Mouse (Mus musculus): ENCODE results near the gene Gdpd3. TPM values are rescaled to one million over a fixed set of nuclear protein-coding genes. Genes with fewer than 3 reads are reported as not detected.

The Gdpd3 gene
- polyA plus RNA-seq, 1 experiment, result 35.7 TPM

GRCm38 (mm10) chr7:126808703-126809455, 42.7 kb downstream of the Gdpd3 start:
- peak; percentile 83 for DNase-seq
- TF ChIP-seq CTCF (IDR thresholded peaks at IDR 0.05; ENCODE audit: insufficient read depth, low read length) (no peak), POLR2A (IDR thresholded peaks at IDR 0.05; ENCODE audit: borderline replicate concordance, extremely low read depth, low read depth, low read length) (peak; percentile 32; the same call in 1 of the 2 replicates)
- peak overlapping the region; percentile 77 for H3K4me3 ChIP-seq (replicated peaks; ENCODE audit: extremely low read depth, low read depth, low read length)
- under 1% methylated on average over 43 of the region's 43 CpGs for WGBS
- no peaks in the 10 kb centered on the region; the same call in 1 of the 2 replicates for H3K4me1 ChIP-seq (ENCODE audit: control insufficient read depth, insufficient read depth, low read length)

DNA sequence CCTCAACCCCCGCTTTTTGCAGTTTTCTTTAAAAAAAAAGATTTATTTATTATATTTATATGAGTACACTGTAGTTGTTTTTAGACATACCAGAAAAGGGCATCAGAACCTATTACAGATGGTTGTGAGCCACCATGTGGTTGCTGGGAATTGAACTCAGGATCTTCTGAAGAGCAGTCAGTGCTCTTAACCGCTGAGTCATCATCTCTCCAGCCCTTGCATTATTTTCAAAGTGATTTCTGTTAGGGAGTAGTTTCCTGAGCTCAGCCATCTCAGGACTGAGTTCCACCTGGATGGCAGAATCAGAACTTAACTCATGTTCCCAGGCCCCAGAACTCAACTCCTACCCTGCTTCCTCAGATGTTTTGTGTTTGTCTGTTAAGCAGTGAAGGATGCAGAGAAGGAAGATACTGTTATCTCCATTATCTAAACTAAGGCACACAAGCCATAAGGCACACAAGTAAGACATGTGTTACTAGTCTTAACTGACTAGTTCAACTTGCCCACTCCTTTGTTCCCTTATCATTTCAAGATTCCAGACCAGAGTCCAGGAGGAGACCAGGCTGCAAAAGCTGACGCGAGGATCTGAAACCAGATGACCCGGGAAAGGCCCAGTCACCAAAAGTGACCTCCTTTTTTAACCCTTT, 43.7 kb downstream of the Gdpd3 start:
- no peak overlapping the region for H3K4me3 ChIP-seq (replicated peaks; ENCODE audit: extremely low read depth, low read depth, low read length)
- DNase-seq, result no peak
- TF ChIP-seq POLR2A (IDR thresholded peaks at IDR 0.05; ENCODE audit: borderline replicate concordance, extremely low read depth, low read depth, low read length), result no peak
- TF ChIP-seq CTCF (IDR thresholded peaks at IDR 0.05; ENCODE audit: insufficient read depth, low read length), result no peak
- no peaks in the 10 kb centered on the region; the same call in 1 of the 2 replicates for H3K4me1 ChIP-seq (ENCODE audit: control insufficient read depth, insufficient read depth, low read length)
- 46% methylated on average over 5 of the region's 5 CpGs for WGBS

- WGBS, result 46% methylated on average over 8 of the region's 8 CpGs
- no peak overlapping the region for H3K4me3 ChIP-seq (replicated peaks; ENCODE audit: extremely low read depth, low read depth, low read length)
- no peaks in the 10 kb centered on the region for H3K4me1 ChIP-seq (ENCODE audit: control insufficient read depth, insufficient read depth, low read length)
- DNase-seq, result no peak
- no peak for TF ChIP-seq POLR2A (IDR thresholded peaks at IDR 0.05; ENCODE audit: borderline replicate concordance, extremely low read depth, low read depth, low read length)
- TF ChIP-seq CTCF (IDR thresholded peaks at IDR 0.05; ENCODE audit: insufficient read depth, low read length), result no peak
Measured at GRCm38 (mm10) chr7:126815726-126816222, 49.6 kb downstream of the Gdpd3 start.

DNA sequence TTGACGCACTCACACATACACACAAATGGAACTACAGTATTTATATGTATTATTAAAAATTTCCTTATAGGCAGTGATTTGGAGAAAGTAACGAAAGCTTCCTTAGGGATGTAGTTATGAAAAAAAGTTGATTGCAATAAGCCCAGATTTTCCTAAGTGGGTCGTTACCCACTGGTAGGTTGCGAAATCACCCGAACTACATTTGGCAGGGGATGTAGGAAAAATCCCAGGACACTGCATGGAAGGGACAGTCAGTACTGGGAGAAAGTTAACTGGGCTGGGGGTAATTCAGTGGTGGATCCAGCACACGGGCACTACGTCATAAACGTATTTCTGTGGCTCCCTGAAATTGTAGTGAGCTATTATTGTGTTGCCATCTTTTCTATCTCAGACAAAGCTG, 50.4 kb downstream of the Gdpd3 start:
- 66% methylated on average over 8 of the region's 8 CpGs for WGBS
- no peak overlapping the region for H3K4me3 ChIP-seq (replicated peaks; ENCODE audit: extremely low read depth, low read depth, low read length)
- DNase-seq, result no peak
- no peaks in the 10 kb centered on the region for H3K4me1 ChIP-seq (ENCODE audit: control insufficient read depth, insufficient read depth, low read length)
- TF ChIP-seq CTCF (IDR thresholded peaks at IDR 0.05; ENCODE audit: insufficient read depth, low read length), result no peak
- no peak for TF ChIP-seq POLR2A (IDR thresholded peaks at IDR 0.05; ENCODE audit: borderline replicate concordance, extremely low read depth, low read depth, low read length)

DNA sequence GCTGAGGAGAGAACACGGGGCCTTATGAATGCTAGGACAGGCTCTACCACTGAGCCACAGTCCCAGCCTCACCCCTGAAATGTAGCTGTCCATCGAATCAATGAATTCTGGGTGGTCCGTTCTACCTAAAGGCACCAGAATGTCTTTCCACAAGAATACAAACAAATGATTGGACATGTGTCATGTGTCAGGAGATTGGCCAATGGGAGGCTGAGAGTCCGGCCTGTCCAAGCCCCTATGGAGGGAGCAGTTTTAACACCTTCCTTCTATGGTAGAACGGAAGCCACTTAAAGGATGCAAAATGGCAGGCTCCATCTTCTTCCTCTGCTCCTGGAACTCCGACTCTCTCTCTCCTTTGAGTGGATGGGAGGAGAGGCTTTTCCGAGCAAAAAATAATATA, 51.5 kb downstream of the Gdpd3 start:
- Histone ChIP-seq H3K4me3 (replicated peaks; ENCODE audit: extremely low read depth, low read depth, low read length) (no peak overlapping the region), H3K4me1 (ENCODE audit: control insufficient read depth, insufficient read depth, low read length) (0 out of 2 replicates have a peak, but pooled peaks cover 6% of the 10 kb centered on the region)
- no peak for DNase-seq
- no peak for TF ChIP-seq POLR2A (IDR thresholded peaks at IDR 0.05; ENCODE audit: borderline replicate concordance, extremely low read depth, low read depth, low read length)
- no peak for TF ChIP-seq CTCF (IDR thresholded peaks at IDR 0.05; ENCODE audit: insufficient read depth, low read length)
- WGBS, result 74% methylated on average over 7 of the region's 7 CpGs

DNA sequence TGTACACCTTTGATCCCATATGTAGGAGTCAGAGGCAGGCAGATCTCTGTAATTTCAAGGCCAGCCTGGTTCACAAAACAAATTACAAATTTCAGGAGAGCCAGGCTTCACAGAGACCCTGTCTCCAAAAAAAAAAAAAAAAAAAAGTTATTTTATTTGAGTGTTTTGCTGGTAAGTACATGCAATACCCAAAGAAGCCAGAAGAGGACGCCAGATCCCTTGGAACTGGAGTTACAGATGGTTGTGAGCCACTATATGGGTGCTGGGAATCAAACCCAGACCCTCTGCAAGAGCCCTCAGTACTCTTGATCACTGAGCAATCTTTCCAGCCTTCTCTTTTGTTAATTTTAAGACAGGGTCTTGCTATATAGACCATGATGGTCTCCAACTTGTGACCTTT, 52.7 kb downstream of the Gdpd3 start:
- TF ChIP-seq POLR2A (IDR thresholded peaks at IDR 0.05; ENCODE audit: borderline replicate concordance, extremely low read depth, low read depth, low read length) (no peak), CTCF (IDR thresholded peaks at IDR 0.05; ENCODE audit: insufficient read depth, low read length) (no peak)
- no peak for DNase-seq
- Histone ChIP-seq H3K4me1 (ENCODE audit: control insufficient read depth, insufficient read depth, low read length) (0 out of 2 replicates have a peak, but pooled peaks cover 6% of the 10 kb centered on the region), H3K4me3 (replicated peaks; ENCODE audit: extremely low read depth, low read depth, low read length) (no peak overlapping the region)
- WGBS, result 28% methylated on average over 1 of the region's 1 CpGs

GRCm38 (mm10) chr7:126821835-126822511, 55.8 kb downstream of the Gdpd3 start:
- no peak overlapping the region for H3K4me3 ChIP-seq (replicated peaks; ENCODE audit: extremely low read depth, low read depth, low read length)
- 0 out of 2 replicates have a peak, but pooled peaks cover 6% of the 10 kb centered on the region for H3K4me1 ChIP-seq (ENCODE audit: control insufficient read depth, insufficient read depth, low read length)
- no peak for TF ChIP-seq POLR2A (IDR thresholded peaks at IDR 0.05; ENCODE audit: borderline replicate concordance, extremely low read depth, low read depth, low read length)
- peak; percentile 94 for TF ChIP-seq CTCF (IDR thresholded peaks at IDR 0.05; ENCODE audit: insufficient read depth, low read length)
- peak; percentile 78 for DNase-seq
- 20% methylated on average over 7 of the region's 7 CpGs for WGBS

GRCm38 (mm10) chr7:126822741-126823140, 56.6 kb downstream of the Gdpd3 start:
- WGBS, result 22% methylated on average over 9 of the region's 9 CpGs
- Histone ChIP-seq H3K4me3 (replicated peaks; ENCODE audit: extremely low read depth, low read depth, low read length) (peak overlapping the region; percentile 0), H3K4me1 (ENCODE audit: control insufficient read depth, insufficient read depth, low read length) (0 out of 2 replicates have a peak, but pooled peaks cover 6% of the 10 kb centered on the region)
- DNase-seq, result peak; percentile 31
- TF ChIP-seq CTCF (IDR thresholded peaks at IDR 0.05; ENCODE audit: insufficient read depth, low read length) (no peak), POLR2A (IDR thresholded peaks at IDR 0.05; ENCODE audit: borderline replicate concordance, extremely low read depth, low read depth, low read length) (0 out of 2 replicates have a peak, but pooled peaks have one; percentile 8)

GRCm38 (mm10) chr7:126823202-126823711, 57.1 kb downstream of the Gdpd3 start:
- TF ChIP-seq CTCF (IDR thresholded peaks at IDR 0.05; ENCODE audit: insufficient read depth, low read length), result no peak
- no peak for TF ChIP-seq POLR2A (IDR thresholded peaks at IDR 0.05; ENCODE audit: borderline replicate concordance, extremely low read depth, low read depth, low read length)
- DNase-seq, result no peak
- 0 out of 2 replicates have a peak, but pooled peaks cover 6% of the 10 kb centered on the region for H3K4me1 ChIP-seq (ENCODE audit: control insufficient read depth, insufficient read depth, low read length)
- 1% methylated on average over 10 of the region's 19 CpGs for WGBS
- peak overlapping the region; percentile 58 for H3K4me3 ChIP-seq (replicated peaks; ENCODE audit: extremely low read depth, low read depth, low read length)

All from lung, adult 2 months (tissue).